Mouse (Mus musculus) ES-Bruce4 (cell line): ENCODE measurements around the gene Kif26b.

Experiments used
- CTCF ChIP-seq: IDR thresholded peaks from one replicate; pipeline ENCODE4 v1.8.1; 2011; ENCODE audit warnings: low read depth, low read length
- POLR2A ChIP-seq: IDR thresholded peaks from one replicate; pipeline ENCODE4 v1.8.1; 2011; ENCODE audit warnings: low read length; ENCODE audit not compliant: insufficient read depth

GRCm38 (mm10) chr1:178639951-178640350 lies 111.0 kb downstream of the Kif26b start:
- no peak for TF ChIP-seq CTCF
- TF ChIP-seq POLR2A = no peak
